Mouse (Mus musculus): ENCODE measurements around the gene Gm14403.
"Not testable (repeated sequence)": the region's sequence is repeated elsewhere in the genome, so short reads cannot be mapped to it uniquely, and the experiment has no call there.

The Gm14403 gene

GRCm38 (mm10) chr2:177498067-177498466, at the start of gene Gm14403:
Gene Gm14403 (plus strand): TSS chr2:177498215.
- DNase-seq (ENCODE audit: low spot score): peak; percentile 41

- DNase-seq (ENCODE audit: low spot score): not testable (repeated sequence)
These were observed 33.3 kb upstream of the Gm14403 start, which contains the start of gene Zfp970 for GRCm38 (mm10) chr2:177464676-177465075. Gene Zfp970 (plus strand): TSS chr2:177464733.

GRCm38 (mm10) chr2:177468222-177468621, 29.8 kb upstream of the Gm14403 start:
- DNase-seq (ENCODE audit: low spot score): not testable (repeated sequence)

GRCm38 (mm10) chr2:177472261-177472660, 25.8 kb upstream of the Gm14403 start:
- DNase-seq (ENCODE audit: low spot score): not testable (repeated sequence)

- DNase-seq (ENCODE audit: low spot score): not testable (repeated sequence)
These were observed 16.0 kb upstream of the Gm14403 start for GRCm38 (mm10) chr2:177481971-177482370.

GRCm38 (mm10) chr2:177483238-177483948, 14.6 kb upstream of the Gm14403 start:
- not testable (repeated sequence) for DNase-seq (ENCODE audit: low spot score)

- DNase-seq (ENCODE audit: low spot score): not testable (repeated sequence)
These were observed 1.2 kb downstream of the Gm14403 start for GRCm38 (mm10) chr2:177499182-177499581.

GRCm38 (mm10) chr2:177505211-177505719, 7.2 kb downstream of the Gm14403 start:
- not testable (repeated sequence) for DNase-seq (ENCODE audit: low spot score)

GRCm38 (mm10) chr2:177511381-177511780, 13.4 kb downstream of the Gm14403 start:
- DNase-seq (ENCODE audit: low spot score): not testable (repeated sequence)

GRCm38 (mm10) chr2:177511972-177512371, 14.0 kb downstream of the Gm14403 start:
- not testable (repeated sequence) for DNase-seq (ENCODE audit: low spot score)

GRCm38 (mm10) chr2:177513991-177514479, 16.0 kb downstream of the Gm14403 start:
- DNase-seq (ENCODE audit: low spot score): not testable (repeated sequence)

GRCm38 (mm10) chr2:177517746-177518145, 19.7 kb downstream of the Gm14403 start:
- not testable (repeated sequence) for DNase-seq (ENCODE audit: low spot score)

GRCm38 (mm10) chr2:177518354-177518753, 20.3 kb downstream of the Gm14403 start:
- not testable (repeated sequence) for DNase-seq (ENCODE audit: low spot score)

GRCm38 (mm10) chr2:177518960-177519359, 20.9 kb downstream of the Gm14403 start:
- DNase-seq (ENCODE audit: low spot score): not testable (repeated sequence)

GRCm38 (mm10) chr2:177520035-177520434, 22.0 kb downstream of the Gm14403 start:
- DNase-seq (ENCODE audit: low spot score): no peak

- DNase-seq (ENCODE audit: low spot score): no peak
These were observed 25.0 kb downstream of the Gm14403 start for GRCm38 (mm10) chr2:177523061-177523460.

- not testable (repeated sequence) for DNase-seq (ENCODE audit: low spot score)
These were observed 25.7 kb downstream of the Gm14403 start for GRCm38 (mm10) chr2:177523674-177524073.

GRCm38 (mm10) chr2:177524171-177524570, 26.2 kb downstream of the Gm14403 start:
- DNase-seq (ENCODE audit: low spot score): not testable (repeated sequence)

- DNase-seq (ENCODE audit: low spot score): no peak
These were observed 37.9 kb downstream of the Gm14403 start for GRCm38 (mm10) chr2:177535876-177536275.

- not testable (repeated sequence) for DNase-seq (ENCODE audit: low spot score)
These were observed 39.1 kb downstream of the Gm14403 start for GRCm38 (mm10) chr2:177537141-177537540.

GRCm38 (mm10) chr2:177537717-177538116, 39.7 kb downstream of the Gm14403 start:
- not testable (repeated sequence) for DNase-seq (ENCODE audit: low spot score)

- DNase-seq (ENCODE audit: low spot score): not testable (repeated sequence)
These were observed 57.2 kb downstream of the Gm14403 start for GRCm38 (mm10) chr2:177555261-177555660.

Data from left cerebral cortex, adult 11 months (tissue).